Mouse (Mus musculus) erythroblast, embryonic 14.5 days (primary cell): ENCODE results near the gene Dbh.

Source experiments
- GATA1 ChIP-seq: IDR thresholded peaks from 2 replicates; pipeline ENCODE4 v1.6.1; 2012; ENCODE audit warnings: low read length, inconsistent platforms, mixed read lengths
- TAL1 ChIP-seq: IDR thresholded peaks from 3 replicates; pipeline ENCODE4 v1.6.1; 2012; ENCODE audit warnings: low read length, inconsistent platforms, mixed read lengths

DNA sequence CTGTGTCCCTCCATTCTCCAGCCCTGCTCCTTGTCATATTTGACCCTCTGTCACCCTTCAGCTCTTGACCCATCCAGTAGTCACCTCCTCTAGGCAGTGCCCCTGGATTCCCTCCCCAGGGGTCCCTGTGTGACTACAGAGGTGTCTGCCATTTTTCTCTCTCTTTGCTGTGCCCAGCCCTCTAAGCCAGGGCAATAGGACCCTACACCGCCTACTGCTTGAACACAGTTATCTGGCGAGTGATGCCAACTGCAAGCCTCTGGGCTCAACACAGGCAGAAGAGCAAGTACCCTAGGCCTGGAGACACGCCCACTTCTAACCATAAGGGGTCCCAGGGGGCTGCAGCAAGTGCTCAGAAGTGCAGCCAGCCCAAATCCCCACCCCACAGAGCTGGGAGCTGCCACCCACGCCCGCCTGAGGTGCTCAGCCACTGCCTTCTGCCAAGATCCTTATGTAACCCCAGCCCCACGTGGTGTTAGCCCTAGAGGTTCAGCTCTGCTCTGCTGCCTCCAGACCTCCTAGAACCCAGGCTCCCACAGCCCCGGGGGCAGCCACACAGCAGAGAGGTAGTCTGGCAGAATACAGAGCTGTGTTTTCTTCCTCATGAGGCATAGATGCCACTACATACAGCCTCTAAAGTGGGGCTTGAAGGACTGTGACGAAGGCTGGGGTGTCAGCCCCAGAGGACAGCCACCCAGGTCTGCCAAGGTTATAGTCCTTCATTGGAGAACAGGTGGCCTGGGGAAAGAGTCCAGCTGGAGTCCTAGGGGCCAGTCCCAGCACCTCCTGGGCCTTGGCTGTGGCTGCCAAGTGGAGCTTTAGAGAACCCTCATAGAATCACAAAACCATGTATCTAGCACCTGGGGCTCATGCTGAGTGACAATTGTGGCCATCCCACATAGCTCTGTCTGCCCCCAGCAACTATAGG, 47.2 kb downstream of the Dbh start:
- TF ChIP-seq GATA1 (no peak), TAL1 (no peak)
